Mouse (Mus musculus): Measurements from ENCODE around the gene Pcare.

The Pcare gene

DNA sequence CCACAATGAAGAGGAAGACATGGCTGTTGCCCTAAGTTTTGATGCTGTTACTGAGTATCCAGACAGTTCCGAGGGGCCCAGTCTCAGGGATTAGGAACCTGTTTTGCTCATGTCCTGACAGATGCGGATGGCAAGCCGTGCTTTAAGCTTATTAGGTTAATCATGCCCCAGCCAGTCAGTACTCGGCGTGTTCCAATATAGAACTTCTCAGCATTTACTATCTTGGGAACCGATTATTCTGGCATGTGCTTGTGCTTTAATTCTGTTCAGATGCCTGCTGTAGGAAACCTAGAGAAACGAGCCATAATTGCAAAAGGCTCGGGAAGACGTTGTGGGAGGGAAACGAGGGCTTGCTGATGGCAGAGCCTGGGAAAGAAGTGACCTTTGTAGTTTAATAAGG, at the start of gene Pcare:
Gene Pcare, minus strand, starts transcription at position 64 of the 400 bp plus-strand sequence.
- 42% methylated on average over 10 of the region's 10 CpGs for WGBS

DNA sequence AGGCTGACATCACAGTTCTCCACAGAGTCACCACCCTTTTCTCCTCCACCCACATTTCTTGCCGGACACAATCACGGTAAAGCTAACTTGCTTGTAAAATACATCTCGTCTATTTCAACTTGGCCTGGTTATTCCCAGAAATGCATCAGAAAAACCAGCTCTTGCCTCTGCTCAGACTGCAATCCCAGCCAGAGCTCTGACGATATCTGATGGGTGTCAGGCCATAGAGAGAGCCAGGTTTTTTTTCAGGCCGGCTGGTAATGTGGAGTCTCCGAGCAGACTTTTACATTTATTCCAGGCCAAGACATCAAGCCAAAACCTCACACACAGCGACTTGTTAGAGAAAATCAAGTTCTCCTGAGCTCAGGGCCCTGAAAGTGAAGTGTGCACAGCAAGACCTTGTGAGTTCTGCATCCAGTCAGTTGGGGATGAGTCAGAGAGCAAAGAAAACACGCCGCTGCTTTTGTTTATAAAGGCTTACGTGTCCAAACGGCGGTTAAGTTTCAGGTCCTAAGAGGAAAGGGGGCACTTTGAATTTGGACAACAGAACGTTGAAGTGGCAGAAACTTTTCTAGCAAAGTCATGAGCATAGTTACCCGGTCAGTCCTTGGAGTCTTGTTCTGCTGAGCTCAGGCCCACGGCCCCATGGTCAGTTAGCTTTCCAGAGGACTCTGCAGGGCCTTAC, 43.0 kb upstream of the Pcare start:
- WGBS: 60% methylated on average over 15 of the region's 15 CpGs

DNA sequence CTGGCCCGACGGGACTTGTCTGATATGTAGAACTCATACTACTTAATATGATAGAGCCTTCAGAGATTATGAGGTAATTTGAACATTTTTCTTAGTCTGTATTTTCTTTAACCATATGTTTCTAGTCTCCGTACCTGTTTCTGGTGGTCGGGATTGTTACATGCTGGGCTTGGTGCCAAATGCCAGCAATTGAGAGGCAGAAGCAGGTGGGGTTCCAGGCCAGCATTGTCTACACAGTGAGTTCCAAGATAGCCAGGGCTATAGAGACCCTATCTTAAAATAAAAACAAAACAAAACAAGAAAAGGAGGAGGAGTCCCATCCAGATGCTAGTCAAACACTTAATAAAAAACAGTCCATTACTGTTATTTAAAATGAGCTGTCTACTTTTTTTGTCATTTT, 38.9 kb upstream of the Pcare start:
- 78% methylated on average over 4 of the region's 4 CpGs for WGBS

DNA sequence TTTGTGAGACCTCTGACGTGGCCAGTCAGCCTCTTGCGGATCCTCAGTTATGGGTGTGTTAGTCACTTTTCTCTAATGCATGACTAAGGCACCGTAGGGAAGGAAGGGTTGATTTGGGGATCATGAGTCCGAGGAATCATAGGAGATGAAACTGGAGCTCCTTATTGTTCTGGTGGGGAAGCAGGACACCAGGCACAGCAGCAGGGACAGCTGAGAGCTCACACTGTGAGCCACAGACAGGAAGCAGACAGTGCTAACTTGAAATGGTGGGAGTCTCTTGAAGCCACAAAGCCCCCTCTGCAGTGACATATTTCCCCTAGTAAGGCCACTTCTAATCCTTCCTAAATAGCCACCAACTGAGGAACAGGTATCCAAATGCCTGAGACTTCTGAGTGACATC, 38.4 kb upstream of the Pcare start:
- WGBS: 91% methylated on average over 4 of the region's 4 CpGs

DNA sequence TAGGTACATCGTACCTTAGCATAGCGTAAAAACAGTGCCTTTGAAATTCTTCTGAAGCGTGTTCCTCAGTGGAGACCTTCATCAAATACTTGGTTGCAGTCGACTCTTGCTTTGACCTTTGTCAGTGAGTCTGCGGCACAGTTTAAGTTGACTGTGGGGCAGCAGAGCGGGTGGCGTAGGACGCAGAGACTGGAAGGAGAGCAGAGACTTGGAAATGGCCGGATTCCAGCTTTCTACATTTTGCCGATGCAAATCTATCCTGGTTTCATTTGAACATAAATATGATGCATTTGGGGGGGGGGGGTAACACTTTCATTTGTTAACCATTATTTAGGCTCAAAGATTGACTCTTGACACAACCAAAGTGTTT, 30.7 kb upstream of the Pcare start:
- WGBS: 6% methylated on average over 10 of the region's 10 CpGs

DNA sequence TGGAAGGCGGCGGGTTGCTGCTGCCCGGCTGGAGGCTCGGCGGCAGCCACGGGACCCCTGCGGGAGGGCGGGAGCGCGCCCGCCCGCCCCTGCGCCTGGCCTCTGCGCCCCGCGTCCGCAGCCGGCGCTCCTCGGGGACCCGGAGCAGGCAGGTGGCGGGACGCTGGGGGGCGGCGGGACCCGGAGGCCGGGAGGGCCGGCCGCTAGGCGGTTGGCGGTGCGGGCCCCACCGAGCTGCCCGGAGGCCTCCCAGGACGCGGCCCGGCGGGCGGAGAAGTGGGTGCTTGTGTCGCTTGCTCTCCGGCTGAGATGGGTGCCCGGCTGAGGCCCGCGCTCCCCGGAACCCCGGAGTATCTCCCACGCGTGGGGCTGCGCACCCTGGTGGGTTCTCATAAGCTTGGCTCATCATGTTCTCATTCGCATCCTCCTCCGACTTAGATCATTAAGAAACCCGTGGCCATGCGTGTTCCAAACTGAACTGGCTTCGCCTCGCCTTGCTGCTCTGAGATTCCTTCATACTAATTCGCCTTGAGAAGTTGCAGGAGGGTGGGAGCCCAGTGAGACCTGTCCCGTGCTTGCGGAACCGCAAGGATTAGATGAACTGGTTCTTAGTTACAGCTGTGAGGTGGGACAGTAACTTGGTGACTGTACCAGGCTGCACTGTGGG, 30.1 kb upstream of the Pcare start:
- under 1% methylated on average over 30 of the region's 59 CpGs for WGBS

DNA sequence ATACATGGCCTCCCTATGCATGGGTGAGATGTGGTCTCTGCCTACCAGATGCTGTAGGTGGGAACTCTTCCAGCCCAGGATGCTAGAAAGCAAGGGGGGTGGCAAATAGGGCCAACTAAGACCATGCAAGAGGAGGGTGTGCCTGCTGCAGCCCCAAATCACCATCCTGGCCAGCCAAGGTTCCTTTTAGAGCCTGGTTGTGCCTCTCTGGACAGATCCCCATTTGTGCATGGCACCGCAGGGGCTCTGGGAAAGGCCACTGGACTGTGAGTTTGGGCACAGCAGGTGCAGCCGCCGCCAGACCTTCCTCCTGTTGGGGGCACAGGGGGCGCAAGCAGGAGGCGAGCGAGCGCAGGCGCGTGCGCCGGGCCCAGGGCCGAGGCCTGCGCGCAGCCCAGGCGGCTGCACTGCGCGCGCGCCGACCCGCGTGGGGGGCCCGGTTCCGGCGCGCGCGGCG, 29.6 kb upstream of the Pcare start:
- WGBS: 0% methylated on average over 4 of the region's 29 CpGs

DNA sequence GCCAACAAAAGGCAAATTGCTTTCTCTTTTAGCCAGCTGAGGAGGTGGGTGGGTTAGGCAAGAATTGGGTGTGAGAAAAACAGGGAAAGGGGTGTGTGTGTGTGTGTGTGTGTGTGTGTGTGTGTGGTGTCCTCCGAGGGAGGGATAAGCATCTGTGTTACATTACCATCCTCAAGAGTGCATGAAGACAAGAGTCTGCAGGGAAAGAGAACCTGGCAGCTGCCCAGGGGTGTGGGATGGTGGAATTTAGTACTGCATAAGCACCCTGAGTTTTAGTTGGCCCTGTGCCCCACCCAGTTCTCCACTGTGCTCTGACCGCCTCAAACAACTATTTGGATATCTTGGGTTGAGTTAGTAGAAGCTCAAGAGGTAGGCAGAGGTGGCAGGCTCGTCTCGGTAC, 28.3 kb upstream of the Pcare start:
- 54% methylated on average over 4 of the region's 4 CpGs for WGBS

DNA sequence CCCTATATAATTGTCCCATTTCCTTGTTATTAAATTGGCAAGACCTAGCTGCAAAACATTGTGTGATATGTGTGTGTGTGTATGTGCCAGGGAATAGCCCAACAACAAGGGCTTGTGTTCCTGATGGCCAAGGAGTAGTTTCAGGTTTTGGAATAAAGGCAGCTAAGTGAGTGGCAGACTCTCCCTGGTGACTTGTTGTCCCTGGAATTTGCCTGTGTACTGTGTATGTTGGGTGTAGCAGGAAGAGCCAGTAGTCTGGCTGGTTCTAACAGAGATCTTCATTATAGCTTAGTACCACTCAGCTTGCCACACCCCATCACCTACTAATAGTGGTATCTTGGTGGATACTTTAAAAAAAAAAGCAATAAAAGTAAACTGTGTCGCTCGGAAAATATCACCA, 27.8 kb upstream of the Pcare start:
- WGBS: 61% methylated on average over 2 of the region's 2 CpGs

DNA sequence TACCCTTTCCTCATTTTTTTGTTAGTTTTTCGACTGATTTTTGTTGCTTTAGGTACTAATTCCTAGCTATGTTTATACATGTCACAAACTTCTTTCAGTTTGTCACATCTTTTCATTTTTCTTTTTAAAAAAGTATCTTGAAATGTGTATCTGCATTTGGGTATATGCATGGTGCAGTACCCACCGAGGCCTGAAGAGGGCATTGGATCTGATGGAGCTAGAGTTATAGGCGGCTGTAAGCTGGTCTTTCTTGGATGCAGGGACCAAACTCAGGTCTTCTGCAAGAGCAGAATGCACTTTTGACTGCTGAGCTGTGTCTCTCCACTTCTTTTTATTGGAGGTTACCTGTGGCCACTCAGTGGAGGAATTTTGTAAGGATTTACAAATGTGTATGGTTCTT, 26.0 kb upstream of the Pcare start:
- 72% methylated on average over 3 of the region's 3 CpGs for WGBS

DNA sequence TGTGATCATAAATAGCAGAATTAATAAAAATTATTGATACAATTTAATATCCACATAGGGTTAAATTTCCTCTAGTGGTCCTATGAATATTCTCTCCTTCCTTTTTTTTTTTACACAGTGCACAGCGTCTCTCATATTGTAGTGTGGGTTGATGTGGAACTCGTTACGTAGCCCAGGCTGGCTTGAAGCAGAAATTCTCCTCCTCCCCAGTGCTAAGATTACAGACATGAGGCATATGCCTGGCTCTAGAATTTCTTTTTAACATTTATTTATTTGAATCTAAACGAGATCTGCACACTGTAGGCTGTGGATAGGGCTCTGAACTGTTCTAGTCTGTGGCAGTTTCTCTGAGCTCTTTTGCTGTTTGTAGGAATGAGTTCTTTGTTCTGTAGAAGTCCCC, 22.6 kb upstream of the Pcare start:
- WGBS: 41% methylated on average over 4 of the region's 4 CpGs

DNA sequence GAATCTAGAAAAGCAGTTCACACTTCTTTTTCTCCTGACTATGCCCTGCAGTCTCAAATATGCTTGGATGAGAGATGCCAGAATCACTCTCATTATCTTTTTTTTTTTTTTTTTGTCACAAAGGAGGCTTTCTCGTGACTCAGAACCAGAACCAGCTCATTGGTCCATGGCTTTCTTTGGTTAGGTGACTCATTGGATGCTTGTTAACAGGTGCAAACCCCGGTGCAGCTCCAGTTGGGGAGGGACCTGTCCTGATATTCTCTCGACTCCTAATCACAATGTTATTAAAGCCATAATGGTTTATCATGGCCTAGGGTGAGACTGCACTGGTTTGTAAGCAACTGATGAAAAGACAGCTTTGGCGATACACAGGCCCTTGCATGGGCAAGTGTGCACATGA, 21.5 kb upstream of the Pcare start:
- 56% methylated on average over 4 of the region's 4 CpGs for WGBS

DNA sequence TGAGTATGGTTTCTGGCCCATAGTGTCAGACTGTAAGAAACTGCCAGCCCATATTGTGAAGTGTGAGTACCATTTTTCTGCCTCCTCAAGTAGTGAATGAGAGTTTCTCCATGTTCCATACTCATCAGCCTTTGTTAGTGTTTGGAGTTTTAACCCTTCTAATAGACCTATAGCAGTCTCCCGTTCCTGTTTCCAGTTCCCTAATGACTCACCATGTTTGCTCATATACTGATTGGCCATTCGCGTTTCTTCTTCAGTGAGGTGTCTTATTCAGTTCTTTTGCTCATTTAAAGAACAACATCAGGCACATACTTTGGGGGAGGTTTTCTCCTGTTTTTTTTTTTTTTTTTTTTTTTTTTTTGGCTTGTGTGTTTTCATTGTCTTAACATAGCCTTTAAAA, 18.0 kb upstream of the Pcare start:
- 89% methylated on average over 3 of the region's 3 CpGs for WGBS

DNA sequence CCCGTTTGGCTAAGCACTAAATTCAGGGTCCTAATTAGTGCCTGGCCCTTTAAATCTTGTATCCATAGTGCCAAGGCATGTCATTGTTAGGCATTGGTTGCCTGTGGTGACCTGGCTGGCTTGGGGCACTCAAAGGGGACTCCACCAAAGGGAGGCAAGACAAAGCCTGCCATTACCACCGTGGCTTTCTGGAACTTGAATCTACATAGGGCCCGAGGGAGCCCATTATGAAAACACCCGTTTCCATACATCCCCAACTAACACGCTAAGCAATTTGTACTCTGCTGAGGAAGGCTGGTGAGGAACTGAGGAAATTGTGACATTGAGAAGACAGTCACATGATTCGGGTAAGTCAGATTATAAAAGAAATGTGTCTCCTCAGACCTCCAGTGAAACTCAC, 16.9 kb upstream of the Pcare start:
- WGBS: 48% methylated on average over 6 of the region's 6 CpGs

DNA sequence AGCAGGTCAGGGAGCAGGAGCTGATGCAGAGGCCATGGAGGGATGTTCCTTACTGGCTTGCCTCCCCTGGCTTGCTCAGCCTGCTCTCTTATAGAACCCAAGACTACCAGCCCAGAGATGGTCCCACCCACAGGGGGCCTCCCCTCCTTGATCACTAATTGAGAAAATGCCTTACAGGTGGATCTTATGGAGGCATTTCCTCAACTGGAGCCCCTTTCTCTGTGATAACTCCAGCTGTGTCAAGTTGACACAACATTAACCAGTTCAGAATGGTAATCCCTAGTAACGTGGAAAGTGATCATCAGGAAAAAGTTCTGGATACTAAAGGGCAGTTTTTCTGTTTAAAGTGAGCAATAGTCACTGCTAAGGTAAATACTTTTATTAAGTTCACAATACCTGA, 15.5 kb upstream of the Pcare start, which contains the start of gene Clip4:
Gene Clip4, plus strand, starts transcription at position 301 of the 400 bp plus-strand sequence.
- 84% methylated on average over 1 of the region's 1 CpGs for WGBS

DNA sequence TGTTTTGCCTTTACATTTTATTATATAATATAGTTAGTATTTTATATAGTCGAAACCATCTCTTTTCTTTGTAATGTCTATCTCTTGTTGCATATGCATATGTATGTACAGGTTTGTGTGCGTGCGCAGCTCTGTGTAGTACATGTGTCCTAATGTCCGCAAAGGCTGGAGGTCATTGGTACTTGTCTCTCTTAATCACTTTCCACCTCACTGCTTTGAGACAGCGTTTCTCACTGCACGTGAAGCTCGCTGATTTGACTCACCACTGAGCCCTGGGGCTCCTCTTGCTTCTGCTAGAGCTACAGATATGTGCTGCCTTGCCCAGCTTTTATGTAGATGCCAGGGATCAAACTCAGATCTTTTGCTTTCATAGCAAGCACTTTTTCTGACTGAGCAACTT, 7.8 kb upstream of the Pcare start:
- WGBS: 85% methylated on average over 7 of the region's 7 CpGs

DNA sequence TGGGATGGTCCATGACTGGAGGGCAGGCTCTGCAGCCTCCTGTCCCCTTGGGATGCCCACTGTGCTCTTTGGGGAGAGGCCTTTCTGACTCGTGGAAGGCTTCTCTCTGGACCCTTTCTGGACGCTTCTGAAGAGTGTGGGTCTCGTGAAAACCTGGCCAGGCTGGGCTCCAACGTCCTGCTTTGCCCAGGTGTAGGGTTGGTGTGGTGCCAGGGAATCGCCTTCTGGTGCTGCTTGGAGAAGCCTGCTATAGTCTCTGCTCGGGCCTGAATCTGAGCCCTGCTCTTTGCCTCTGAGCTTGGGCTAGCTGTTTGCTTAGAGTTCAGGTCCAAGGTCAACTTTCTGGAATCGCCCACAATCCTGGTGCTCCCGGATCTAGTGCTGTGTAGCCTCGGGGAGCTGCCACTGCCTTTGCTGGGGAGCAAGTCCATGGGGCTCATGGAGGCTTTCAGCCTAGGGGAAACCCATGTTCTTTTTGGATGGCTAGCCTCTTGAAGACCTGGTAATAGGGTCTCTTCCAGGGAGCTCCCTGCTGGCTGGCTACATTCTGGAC, 3.0 kb downstream of the Pcare start:
- WGBS: 83% methylated on average over 9 of the region's 9 CpGs

DNA sequence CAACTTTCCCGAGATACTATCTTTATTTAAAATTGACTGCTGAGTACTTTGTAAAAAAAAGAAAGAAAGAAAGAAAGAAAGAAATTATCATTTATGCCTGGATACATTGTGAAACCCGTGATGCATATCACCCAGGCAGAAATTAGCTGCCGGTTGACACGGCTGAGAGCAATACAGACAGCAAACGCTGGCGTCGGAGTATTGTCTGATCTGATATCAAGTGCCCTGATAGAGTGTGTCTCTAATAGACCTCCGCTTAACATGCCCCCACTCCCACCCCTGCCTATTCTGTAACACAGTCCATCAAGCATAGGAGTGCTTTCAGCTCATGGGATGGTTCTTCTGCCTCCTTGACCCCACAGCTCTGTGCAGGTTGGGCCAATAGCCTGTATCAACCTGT, 5.1 kb downstream of the Pcare start:
- WGBS: 86% methylated on average over 8 of the region's 8 CpGs

DNA sequence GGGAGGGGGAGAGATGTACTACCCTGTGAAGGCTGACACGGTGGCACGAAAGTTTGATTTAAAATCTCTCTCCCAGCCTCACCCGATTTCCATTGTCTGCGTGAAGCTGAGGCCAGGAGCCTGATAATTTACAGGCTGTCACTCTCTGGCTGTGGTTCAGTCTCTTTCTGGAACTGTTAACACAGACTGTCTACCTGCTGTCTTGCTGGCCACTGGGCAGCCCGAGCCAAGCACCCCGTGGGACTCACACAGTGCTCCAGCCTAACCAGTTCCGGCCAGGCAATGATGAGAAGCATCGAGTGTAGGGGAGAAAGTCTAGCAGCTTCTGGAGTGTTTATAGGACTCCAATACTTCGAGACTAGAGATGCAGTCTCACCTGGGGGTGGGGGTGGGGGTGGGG, 6.6 kb downstream of the Pcare start:
- WGBS: 80% methylated on average over 9 of the region's 9 CpGs

DNA sequence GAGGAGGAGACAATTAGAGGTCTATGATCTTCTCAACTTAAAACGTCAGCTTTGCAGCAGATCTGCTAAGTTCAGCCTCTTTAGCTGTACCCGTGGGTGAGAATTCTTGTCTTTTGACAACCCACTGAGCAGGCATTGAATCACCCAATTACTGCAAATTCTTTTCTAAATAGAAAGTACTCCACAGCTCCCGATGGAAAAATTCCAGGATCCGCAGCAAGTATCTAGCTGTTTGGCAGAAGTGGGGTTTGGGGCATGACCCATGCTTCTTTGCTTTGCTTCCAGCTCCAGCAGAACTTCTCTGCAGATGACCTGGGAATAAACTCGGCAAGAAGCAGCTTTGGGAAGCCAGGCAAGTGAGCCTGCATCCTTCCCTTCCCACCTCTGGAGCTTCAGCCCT, 9.8 kb downstream of the Pcare start:
- WGBS: 12% methylated on average over 5 of the region's 5 CpGs

DNA sequence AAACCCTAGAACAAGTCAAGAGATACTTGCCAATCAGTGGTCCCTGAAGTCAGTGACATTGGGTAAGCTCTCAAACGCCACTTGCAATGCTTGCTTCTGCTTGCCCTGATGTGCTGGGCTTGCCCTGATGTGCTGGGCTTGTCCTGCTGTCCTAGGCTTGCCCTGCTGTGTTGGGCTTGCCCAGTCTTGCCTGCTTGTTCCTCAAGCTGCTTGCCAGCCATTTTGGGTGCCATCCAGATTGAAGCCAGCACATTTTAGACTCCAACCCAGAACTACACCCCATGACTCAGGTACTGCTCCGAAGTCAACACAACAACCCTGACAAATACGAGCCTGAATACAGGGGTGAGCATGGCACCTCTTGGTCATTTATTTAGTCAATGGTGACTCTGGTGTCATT, 10.5 kb downstream of the Pcare start:
- WGBS: 75% methylated on average over 3 of the region's 3 CpGs

DNA sequence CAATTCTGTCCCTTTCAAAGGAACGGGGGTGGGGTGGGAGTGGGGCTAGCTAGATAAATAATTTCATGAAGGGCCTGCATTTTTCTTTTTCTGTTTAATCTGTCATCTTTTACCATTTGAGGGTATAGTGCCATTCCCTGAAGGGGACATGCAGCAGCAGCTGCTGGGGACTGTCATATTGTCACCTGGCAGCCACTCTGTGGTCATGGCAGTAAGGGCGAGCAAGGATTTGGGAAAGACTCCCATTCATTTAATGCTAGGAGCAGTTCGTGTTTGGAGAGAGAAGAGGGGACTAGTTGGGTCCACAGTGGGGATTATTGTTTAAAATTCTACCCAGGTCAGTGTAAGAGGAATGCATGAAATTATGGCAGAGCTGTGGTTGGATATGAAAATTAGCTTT, 16.3 kb downstream of the Pcare start:
- WGBS: 72% methylated on average over 3 of the region's 3 CpGs

DNA sequence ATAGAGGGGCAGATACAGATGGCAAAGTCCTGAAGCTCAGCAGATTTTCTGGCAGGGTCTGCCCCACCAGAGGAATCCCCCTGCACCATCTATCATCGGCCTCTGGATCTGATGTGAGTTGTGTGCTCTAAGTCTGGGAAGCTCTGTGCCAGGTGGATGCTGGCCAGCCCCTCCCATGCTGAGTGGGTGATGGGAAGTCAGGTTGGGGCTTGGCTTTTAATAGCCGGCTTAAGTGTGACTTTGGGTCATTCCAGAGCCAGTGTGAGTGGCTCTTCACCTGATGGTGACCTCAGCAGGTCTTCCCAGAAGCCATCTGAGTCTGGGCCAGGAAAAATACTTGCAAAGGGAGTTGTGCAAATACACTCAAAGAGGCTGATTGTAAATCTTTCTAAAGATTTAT, 22.0 kb downstream of the Pcare start:
- WGBS: 65% methylated on average over 2 of the region's 2 CpGs
